Mouse (Mus musculus): ENCODE measurements at regions not wholly inside any gene's neighbourhood (a gene's known extent, or its start where the extent isn't known, plus 50 kb on each side); places are given as distances from the start of the nearest gene placed in this dataset.

DNA sequence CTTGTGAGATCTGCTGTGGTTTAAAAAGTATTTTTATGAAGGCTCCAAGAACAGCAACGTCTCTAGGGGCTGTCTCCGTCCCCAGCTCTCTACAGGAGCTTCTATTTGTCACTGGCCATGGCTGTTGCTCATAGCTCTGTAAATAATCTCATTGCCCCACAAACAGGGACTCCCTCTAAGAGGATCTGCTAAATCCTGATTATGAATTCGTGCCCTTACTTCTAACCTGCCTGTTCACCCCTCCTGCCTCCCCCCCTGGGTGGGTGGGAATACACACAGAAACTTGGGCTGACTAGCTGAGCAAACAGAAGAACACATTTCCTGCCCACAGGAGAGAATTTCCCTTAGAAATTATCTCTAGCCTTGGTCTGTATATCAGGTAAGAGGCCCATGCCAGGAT, 155.9 kb upstream of the Ncam1 start:
- no peak for DNase-seq (ENCODE audit: low spot score in 2 of 2)

DNA sequence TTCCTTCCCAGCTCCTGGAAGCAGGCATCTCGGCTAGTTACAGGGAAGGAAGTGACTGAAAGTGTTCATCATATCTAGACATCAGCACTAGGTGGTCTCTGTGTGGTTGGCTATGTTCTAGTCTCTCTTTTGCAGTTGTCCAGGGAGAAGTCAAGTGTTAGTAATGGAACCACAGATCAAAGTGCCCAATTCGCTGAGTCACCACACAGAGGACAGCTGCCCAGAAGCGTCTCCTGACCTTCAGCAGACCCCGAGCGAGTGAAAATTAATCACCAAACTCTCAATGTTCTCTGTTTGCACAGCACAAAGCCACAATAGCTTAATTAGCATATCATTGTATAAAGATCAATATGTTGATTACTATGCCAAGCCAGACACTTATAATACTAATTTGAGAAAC, 151.6 kb upstream of the Ncam1 start:
- DNase-seq (ENCODE audit: low spot score in 2 of 2): no peak

DNA sequence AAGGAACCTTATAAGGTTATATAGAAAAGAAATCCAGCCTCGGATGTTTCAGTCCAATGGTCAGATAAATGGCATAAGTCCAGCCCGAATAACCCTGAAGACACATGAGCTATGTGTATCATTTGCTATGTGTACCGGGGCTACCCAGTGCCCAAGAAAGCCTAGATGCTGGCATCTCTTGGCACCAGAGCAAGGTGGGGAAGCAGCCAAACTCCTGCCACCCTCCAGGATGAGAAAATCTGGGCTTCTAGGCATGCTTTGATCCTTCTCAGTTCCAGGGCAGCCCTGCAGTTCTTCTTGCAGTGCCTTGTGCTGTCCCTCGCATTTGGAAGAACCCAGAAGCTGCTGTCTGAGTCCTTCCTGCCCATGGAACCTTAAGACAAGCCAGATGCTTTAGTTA, 149.8 kb upstream of the Ncam1 start:
- no peak for DNase-seq (ENCODE audit: low spot score in 2 of 2)

GRCm38 (mm10) chr9:49946857-49947256, 148.1 kb upstream of the Ncam1 start:
- no peak for DNase-seq (ENCODE audit: low spot score in 2 of 2)

DNA sequence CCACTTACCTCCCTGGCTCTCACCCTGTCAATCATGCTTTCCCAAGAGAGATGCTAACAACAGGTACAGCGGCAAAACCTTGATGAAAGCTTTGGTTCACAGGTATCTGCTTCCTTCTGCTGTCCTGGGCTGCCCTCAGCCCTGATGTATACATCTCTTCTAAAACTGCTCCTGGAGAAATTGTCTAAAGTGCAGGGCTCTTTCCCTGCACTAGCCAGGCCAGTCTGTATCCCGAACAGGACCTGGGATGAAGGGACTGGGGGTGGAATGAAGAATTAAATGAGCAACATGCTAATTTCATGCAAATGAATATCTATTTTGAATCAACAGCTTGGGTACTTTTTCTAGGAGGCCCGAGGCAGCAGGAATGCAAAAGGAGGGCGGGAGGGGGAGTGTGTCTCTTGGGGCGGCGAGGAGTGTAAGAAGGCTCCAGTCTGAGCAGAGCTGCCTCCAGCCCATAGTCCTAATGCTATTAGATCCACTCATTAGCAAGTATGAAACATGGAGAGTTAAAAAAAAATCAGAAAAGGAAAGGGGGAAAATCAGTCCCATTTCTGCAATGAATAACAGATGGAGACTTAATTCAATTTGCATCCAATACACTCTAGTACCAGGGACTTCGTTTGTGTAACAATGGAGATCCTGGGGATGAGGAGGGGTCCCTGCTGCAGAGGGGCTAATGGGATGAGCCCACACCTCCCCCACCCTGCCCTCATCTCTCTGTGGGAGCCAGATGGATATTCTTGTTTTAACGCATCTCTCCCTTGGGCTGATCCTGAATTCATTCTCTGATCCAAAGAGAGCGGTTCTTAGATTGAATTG, 137.0 kb upstream of the Ncam1 start:
- DNase-seq (ENCODE audit: low spot score in 2 of 2): peak in 1 of 2 experiments; percentile 23

- DNase-seq (ENCODE audit: low spot score in 2 of 2): no peak
Observed at GRCm38 (mm10) chr9:49928041-49928656, 129.4 kb upstream of the Ncam1 start.

DNA sequence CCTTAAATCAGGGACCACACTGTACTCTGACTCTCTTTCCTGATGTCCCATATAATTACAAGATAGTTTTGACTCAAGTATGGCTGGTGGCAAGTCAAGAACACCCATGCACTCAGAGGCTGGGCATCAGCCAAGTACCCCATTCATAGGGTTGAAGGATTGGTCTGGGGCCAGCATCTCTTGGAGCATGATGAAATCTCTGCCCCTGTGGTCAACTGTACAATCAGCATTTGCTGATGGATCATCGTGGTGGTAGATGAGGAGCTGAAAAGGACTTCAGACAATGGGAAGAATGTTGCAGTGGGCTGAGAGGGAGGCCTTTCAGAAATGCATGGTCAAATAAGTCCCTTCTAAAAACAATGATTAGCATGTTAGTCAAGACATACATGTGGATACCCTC, 128.6 kb upstream of the Ncam1 start:
- no peak for DNase-seq (ENCODE audit: low spot score in 2 of 2)

DNA sequence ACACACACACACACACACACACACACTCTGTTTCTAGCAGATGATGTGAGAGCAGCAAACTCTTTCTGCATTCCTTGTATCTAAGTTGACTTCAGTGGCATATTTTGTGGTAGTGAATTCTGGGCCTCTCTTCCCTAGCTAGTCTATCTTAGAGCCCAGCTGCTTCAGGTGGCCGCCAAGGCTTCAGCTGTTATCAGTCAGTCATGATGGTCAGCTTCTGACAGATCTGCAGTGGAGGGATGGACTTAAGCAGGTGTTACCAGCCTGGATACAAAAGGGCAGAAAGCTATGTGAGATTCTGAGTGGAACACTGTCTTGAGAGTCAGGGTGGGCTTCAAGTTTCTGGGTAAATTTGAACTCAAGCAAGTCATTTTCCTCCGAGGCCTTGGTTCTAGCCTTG, 127.1 kb upstream of the Ncam1 start:
- DNase-seq (ENCODE audit: low spot score in 2 of 2): no peak

DNA sequence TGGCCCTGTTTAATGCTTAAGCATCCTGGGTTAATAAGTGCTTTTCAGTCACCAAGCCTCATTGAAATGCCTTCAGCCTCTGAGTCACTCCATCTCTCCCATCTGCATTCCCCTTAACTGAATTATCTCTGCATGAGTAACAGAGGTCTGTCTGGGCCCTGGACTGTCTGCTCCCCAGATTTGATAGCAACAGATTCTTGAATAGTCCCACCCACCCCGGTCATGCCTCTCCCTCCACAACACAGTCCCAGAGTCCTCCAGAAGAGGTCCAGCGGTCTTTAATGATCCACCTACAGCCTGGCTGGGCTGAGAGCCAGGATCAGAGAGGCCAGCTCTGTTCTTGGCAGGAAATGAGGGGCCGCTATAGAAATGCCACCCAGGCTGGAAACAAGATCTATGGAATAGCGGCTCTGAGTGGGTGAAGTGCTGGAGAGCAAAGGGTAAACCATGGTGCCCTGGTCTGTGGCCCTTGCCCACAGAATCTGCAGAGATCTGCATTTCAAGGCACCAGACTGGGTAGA, 125.3 kb upstream of the Ncam1 start:
- DNase-seq (ENCODE audit: low spot score in 2 of 2): no peak

GRCm38 (mm10) chr9:49922770-49923169, 124.0 kb upstream of the Ncam1 start:
- no peak for DNase-seq (ENCODE audit: low spot score in 2 of 2)

DNA sequence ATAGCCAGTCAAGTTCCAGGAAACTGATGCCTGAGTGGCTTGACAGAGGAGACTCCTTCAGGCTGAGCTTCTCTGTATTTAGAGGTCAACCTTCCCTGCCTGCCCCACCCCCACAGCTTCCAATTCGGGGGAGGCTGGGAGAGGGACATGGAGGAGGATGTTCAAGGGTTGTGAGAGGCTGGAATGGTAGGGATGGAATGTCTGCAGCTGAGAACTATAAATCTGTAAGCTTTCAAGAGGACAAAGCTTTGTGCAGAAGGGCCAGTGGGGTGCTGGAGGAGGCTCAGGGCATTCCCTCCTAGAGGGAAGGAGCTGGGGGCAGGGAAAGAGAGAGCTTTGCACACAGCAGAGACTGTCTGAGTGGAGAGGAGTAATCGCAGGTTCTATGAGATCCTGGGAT, 123.4 kb upstream of the Ncam1 start:
- no peak for DNase-seq (ENCODE audit: low spot score in 2 of 2)

- no peak for DNase-seq (ENCODE audit: low spot score in 2 of 2)
Observed at GRCm38 (mm10) chr9:49921306-49921705, 122.6 kb upstream of the Ncam1 start.

DNA sequence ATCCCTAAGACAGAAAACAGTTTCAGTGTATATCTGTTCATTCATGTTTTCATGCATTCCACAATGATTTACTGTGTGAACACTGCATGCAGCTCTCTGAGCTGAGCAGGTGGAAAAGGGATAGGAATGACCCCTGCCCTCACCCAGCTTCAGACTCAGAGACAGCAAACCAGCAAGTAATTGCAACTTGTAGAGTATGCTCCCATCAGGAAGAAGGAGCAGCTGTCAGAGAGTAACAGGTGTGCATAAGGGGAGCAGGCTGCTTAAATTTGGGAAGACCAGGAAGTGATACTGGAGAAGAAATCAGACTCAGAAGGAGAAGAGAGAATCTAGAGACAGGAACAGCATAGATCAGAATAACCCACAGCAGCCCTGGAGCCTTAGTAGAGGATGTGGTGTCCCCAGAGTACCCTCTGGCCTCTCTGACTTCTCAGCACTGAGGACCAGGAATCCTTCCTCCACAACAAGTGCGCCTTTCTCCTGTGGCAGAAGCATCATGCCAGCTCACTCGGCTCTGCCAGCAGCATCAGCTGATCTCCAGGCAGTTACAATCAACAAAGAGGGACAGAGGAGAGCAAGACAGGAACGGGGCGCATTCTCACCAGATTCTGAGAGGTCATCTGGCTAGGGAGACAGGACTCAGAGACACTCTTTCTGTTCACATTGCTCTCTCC, 116.5 kb upstream of the Ncam1 start:
- DNase-seq (ENCODE audit: low spot score in 2 of 2): peak; percentile 53 to 70

GRCm38 (mm10) chr9:49913677-49914076, 115.0 kb upstream of the Ncam1 start:
- DNase-seq (ENCODE audit: low spot score in 2 of 2): no peak

GRCm38 (mm10) chr9:49912306-49912705, 113.6 kb upstream of the Ncam1 start:
- DNase-seq (ENCODE audit: low spot score in 2 of 2): no peak

DNA sequence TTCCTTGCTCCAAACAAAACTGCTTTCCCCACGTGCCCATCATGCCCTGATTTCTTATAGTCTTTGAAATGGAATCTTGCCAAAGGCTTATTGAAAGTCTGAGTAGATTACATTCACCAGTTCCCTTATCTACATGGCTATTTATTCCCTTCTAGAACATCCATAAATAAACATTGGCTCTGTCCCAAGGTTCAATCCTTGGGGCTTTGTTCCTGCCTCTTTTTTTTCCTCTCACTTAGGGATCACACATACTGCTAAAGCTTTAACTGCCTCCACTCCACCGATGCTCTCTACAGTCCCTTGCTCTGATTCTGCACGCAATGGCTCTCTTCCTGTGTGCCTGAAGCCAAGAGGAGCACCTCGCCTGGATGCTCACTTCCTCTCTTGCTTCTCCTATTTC, 107.6 kb upstream of the Ncam1 start:
- no peak for DNase-seq (ENCODE audit: low spot score in 2 of 2)

DNA sequence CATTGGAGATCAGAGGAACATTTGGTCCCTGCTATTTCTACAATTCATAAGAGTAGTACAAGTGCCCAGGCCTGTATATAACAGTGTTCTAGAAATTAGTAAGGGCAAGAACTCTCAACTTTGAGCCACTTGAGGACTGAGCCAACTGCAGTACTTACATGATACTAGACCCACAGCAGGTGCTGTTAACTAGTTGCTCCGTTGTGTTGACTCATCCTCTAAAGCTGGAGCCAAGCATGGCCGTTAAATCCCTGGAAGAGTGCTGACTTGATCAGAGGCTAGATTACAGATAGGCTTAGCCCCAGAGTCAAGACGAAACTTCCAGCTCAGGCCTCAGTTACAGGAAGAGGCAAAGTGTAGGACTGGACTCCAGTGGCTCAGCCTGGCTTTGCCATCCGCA, 107.0 kb upstream of the Ncam1 start:
- no peak for DNase-seq (ENCODE audit: low spot score in 2 of 2)

GRCm38 (mm10) chr9:49898947-49899346, 100.2 kb upstream of the Ncam1 start:
- peak in 1 of 2 experiments; percentile 26 for DNase-seq (ENCODE audit: low spot score in 2 of 2)

DNA sequence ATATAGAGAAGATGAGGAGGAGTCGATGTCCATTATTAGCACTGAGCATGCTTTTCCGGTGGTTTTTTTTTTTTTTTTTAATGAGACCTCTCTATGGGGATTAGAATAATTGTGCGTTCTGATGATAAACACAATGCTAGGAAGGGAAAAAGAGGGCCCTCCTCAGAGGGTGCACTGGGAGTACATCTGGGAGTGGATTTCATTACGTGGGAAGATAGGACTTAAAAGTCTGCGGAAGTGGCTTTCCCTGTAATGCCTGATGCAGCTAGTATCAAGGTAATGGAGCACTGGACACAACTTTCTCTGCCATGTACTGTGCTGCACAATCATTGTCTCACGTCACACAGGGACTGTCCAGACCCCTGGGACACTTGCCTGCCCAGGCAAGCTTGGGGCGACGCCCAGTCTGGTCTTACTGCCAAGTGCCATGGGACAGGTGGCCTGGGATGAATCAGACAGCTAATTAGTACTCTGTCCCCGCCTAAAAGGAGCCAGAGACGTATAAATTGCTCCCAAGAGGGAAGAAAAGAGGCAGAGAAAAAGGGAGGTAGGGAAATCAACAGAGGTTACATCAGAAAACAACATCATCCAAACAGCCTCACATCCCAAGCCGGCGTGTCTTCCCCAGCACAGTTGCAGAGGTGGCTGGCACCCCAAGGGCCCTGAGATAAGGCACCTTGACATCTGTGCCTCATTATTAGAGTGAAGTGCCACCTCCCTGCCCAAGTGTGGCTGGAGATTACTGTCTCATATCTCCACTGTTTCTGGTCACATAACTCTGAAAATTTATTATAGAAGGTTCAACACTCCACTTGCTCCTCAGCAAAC, 86.0 kb upstream of the Ncam1 start:
- DNase-seq (ENCODE audit: low spot score in 2 of 2): no peak

GRCm38 (mm10) chr9:49879361-49880128, 80.8 kb upstream of the Ncam1 start:
- no peak for DNase-seq (ENCODE audit: low spot score in 2 of 2)

DNA sequence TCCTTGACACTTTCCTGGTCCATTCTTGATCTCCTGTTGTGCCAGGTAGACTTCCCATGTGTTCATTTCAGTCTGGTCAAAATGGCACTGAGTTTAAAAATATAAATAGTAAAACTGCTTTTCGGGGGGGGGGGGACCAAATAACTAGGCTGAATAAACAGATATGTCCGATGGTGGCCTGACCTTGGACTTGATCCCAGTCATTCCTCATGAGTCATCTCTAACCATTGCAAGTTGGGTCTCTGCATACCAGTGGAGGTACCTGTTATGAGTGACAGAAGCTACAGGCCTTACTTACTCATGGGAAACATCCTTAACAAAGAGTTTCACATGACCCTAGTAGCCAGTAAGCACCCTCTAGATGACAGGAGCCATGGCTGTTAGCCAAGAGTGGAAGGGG, 76.2 kb upstream of the Ncam1 start:
- DNase-seq (ENCODE audit: low spot score in 2 of 2): no peak

All from left cerebral cortex, adult 9 months (tissue).